Mouse (Mus musculus): ENCODE data around the gene Pacsin2. TPM values are rescaled to one million over a fixed set of nuclear protein-coding genes. Genes with fewer than 3 reads are reported as not detected.
"Not testable (repeated sequence)": the region's sequence is repeated elsewhere in the genome, so short reads cannot be mapped to it uniquely, and the experiment has no call there.

Pacsin2 gene
- polyA plus RNA-seq, 1 experiment, result 78.3 TPM

DNA sequence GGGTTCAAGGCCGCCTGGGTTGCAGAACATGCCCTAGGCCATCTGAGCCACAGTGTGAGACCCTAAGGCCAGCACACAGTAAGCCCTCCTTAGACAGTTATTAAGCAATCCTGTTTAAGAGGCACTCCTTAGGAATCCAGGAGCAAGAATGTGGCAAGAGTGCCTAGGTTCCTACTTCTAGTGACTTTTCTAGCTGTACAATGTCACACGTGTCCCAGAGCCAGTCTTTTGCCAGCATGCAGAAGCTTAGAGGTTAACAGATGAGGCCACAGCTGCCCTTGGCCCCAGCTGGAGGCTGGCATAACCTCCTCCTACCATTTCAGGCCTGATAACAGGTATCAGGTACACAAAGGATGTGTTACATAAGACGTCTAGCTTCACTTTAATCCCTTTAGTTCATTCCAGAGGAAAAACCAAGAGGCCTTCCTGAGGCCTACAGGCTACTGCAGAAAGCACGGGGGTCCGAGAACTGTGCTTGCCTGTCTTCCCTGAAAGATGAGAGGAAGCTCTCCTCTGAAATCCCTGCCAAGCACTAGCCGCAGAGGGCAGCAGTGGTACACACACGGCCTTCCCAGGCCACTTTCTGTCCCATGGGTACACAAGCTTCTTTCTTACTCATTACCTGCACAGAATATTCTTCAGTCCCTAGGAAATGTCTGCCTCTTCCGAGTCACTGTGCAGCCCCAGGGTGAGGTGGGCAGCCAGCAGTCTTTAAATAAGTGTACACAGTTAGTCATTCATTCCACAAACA is 55.5 kb downstream of the Pacsin2 start:
- no peaks in the 10 kb centered on the region for H3K9me3 ChIP-seq (replicated peaks; ENCODE audit: control insufficient read depth, insufficient read depth, low read length, poor library complexity, severe bottlenecking)
- H3K27ac ChIP-seq (ENCODE audit: insufficient read depth, low read length), result no peak overlapping the region
- H3K9ac ChIP-seq (ENCODE audit: low read depth, poor library complexity, severe bottlenecking), result no peak overlapping the region
- H3K36me3 ChIP-seq (ENCODE audit: control insufficient read depth, insufficient read depth, low read length, poor library complexity, severe bottlenecking), result no peaks in the 10 kb centered on the region
- no peak for TF ChIP-seq POLR2A (IDR thresholded peaks at IDR 0.05; ENCODE audit: insufficient read depth, low read length)
- TF ChIP-seq CTCF (IDR thresholded peaks at IDR 0.05; ENCODE audit: low read depth, low read length), result no peak
- no peak for TF ChIP-seq EP300 (IDR thresholded peaks at IDR 0.05; ENCODE audit: insufficient read depth, low read depth, low read length)
- H3K4me1 ChIP-seq (ENCODE audit: control insufficient read depth, insufficient read depth, low read length), result peaks cover 2% of the 10 kb centered on the region
- H3K27me3 ChIP-seq (ENCODE audit: control insufficient read depth, insufficient read depth, low read length, poor library complexity, severe bottlenecking), result no peaks in the 10 kb centered on the region
- H3K4me3 ChIP-seq (ENCODE audit: low read depth, low read length), result no peak overlapping the region

DNA sequence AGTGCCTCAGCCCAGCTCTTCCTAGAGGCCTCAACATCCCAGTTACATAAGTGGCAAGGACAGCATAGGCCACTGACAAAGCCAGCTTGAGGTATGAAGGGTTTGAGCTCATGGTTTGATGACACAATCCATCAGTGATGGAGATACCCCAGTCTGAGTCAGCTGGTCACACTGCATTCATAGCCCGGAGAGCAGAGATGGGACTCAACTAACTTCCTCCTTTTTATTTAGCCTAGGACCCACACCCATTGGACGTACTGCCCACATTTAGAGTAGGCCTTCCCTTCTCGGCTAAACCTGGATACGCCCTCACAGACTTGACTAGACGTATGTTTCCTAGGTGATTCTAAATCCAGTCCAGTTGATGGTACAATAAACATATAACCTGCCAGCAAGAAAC is 56.2 kb downstream of the Pacsin2 start:
- Histone ChIP-seq H3K9me3 (replicated peaks; ENCODE audit: control insufficient read depth, insufficient read depth, low read length, poor library complexity, severe bottlenecking) (no peaks in the 10 kb centered on the region), H3K4me3 (ENCODE audit: low read depth, low read length) (no peak overlapping the region), H3K4me1 (ENCODE audit: control insufficient read depth, insufficient read depth, low read length) (peaks cover 2% of the 10 kb centered on the region), H3K9ac (ENCODE audit: low read depth, poor library complexity, severe bottlenecking) (no peak overlapping the region), H3K36me3 (ENCODE audit: control insufficient read depth, insufficient read depth, low read length, poor library complexity, severe bottlenecking) (no peaks in the 10 kb centered on the region), H3K27ac (ENCODE audit: insufficient read depth, low read length) (no peak overlapping the region), H3K27me3 (ENCODE audit: control insufficient read depth, insufficient read depth, low read length, poor library complexity, severe bottlenecking) (no peaks in the 10 kb centered on the region)
- TF ChIP-seq CTCF (IDR thresholded peaks at IDR 0.05; ENCODE audit: low read depth, low read length), result no peak
- no peak for TF ChIP-seq POLR2A (IDR thresholded peaks at IDR 0.05; ENCODE audit: insufficient read depth, low read length)
- no peak for TF ChIP-seq EP300 (IDR thresholded peaks at IDR 0.05; ENCODE audit: insufficient read depth, low read depth, low read length)

DNA sequence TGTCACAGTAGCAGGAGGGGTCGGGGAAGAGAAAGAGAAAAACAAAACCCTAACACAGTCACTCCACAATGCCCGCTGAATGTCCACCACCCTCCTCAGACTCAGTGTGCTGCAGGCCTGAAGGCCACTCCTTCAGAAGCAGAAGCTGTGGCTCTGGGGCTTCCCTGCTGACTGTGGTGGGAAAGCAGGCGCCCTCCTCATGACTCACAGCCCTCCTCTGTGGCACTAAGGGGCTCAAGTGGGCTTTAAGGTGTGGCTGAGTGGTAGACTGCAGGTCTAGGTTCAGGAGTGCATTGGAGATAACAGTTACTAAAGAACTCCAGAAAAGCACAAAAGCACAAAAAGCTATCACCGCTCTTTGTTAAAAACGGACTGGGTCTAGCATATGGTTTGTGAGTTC is 56.9 kb downstream of the Pacsin2 start:
- Histone ChIP-seq H3K4me1 (ENCODE audit: control insufficient read depth, insufficient read depth, low read length) (peaks cover 2% of the 10 kb centered on the region), H3K4me3 (ENCODE audit: low read depth, low read length) (no peak overlapping the region), H3K27me3 (ENCODE audit: control insufficient read depth, insufficient read depth, low read length, poor library complexity, severe bottlenecking) (no peaks in the 10 kb centered on the region), H3K9me3 (replicated peaks; ENCODE audit: control insufficient read depth, insufficient read depth, low read length, poor library complexity, severe bottlenecking) (no peaks in the 10 kb centered on the region), H3K9ac (ENCODE audit: low read depth, poor library complexity, severe bottlenecking) (no peak overlapping the region), H3K27ac (ENCODE audit: insufficient read depth, low read length) (no peak overlapping the region), H3K36me3 (ENCODE audit: control insufficient read depth, insufficient read depth, low read length, poor library complexity, severe bottlenecking) (no peaks in the 10 kb centered on the region)
- TF ChIP-seq EP300 (IDR thresholded peaks at IDR 0.05; ENCODE audit: insufficient read depth, low read depth, low read length) (no peak), POLR2A (IDR thresholded peaks at IDR 0.05; ENCODE audit: insufficient read depth, low read length) (no peak), CTCF (IDR thresholded peaks at IDR 0.05; ENCODE audit: low read depth, low read length) (no peak)

DNA sequence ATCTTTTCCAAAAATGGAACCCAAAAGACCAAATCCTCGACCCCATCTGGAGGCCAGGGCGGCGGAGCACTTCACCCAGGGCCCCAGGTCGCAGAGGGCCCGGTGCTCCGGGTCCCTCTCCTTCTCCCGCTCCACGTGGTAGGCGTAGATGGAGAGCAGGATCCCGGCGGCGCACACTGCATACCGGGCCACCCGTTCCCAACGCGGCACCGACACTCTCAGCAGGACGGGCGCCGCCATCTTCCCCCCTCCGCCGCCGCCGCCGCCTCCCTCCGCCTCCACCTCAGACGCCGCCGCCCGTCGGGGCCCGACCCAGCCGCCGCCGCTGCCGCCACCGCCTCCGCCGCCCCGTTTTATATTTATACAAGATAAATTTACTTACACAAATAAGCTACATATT is 58.5 kb downstream of the Pacsin2 start:
- not testable (repeated sequence) for H3K36me3 ChIP-seq (ENCODE audit: control insufficient read depth, insufficient read depth, low read length, poor library complexity, severe bottlenecking); H3K9ac ChIP-seq (ENCODE audit: low read depth, poor library complexity, severe bottlenecking); H3K27me3 ChIP-seq (ENCODE audit: control insufficient read depth, insufficient read depth, low read length, poor library complexity, severe bottlenecking); H3K9me3 ChIP-seq (replicated peaks; ENCODE audit: control insufficient read depth, insufficient read depth, low read length, poor library complexity, severe bottlenecking); H3K4me1 ChIP-seq (ENCODE audit: control insufficient read depth, insufficient read depth, low read length); H3K27ac ChIP-seq (ENCODE audit: insufficient read depth, low read length)
- H3K4me3 ChIP-seq (ENCODE audit: low read depth, low read length), result peak overlapping the region; percentile 14; the same call in 1 of the 2 replicates

DNA sequence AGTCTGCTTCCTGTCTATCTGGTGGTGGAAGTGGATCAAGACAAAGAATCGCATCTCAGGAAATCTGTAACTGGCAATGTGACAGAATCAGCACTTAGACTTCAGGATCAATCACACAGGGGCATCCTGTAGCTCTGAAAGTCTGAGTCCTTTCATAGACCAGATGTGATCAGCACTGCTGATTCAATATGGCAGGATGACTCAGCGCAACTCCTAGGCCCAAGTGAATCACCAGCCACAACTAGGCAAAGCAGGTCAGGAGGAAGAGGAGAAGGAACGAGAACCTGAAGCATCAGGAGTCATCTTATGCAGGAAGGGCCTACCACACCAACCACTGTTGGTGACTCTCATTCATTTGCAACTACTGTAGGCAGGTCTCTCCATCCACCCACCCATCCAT is 60.4 kb downstream of the Pacsin2 start:
- Histone ChIP-seq H3K4me3 (ENCODE audit: low read depth, low read length) (no peak overlapping the region), H3K9me3 (replicated peaks; ENCODE audit: control insufficient read depth, insufficient read depth, low read length, poor library complexity, severe bottlenecking) (no peaks in the 10 kb centered on the region), H3K4me1 (ENCODE audit: control insufficient read depth, insufficient read depth, low read length) (peaks cover 2% of the 10 kb centered on the region), H3K27me3 (ENCODE audit: control insufficient read depth, insufficient read depth, low read length, poor library complexity, severe bottlenecking) (no peaks in the 10 kb centered on the region), H3K27ac (ENCODE audit: insufficient read depth, low read length) (no peak overlapping the region), H3K9ac (ENCODE audit: low read depth, poor library complexity, severe bottlenecking) (no peak overlapping the region), H3K36me3 (ENCODE audit: control insufficient read depth, insufficient read depth, low read length, poor library complexity, severe bottlenecking) (no peaks in the 10 kb centered on the region)
- no peak for TF ChIP-seq EP300 (IDR thresholded peaks at IDR 0.05; ENCODE audit: insufficient read depth, low read depth, low read length)
- TF ChIP-seq CTCF (IDR thresholded peaks at IDR 0.05; ENCODE audit: low read depth, low read length), result no peak
- no peak for TF ChIP-seq POLR2A (IDR thresholded peaks at IDR 0.05; ENCODE audit: insufficient read depth, low read length)

DNA sequence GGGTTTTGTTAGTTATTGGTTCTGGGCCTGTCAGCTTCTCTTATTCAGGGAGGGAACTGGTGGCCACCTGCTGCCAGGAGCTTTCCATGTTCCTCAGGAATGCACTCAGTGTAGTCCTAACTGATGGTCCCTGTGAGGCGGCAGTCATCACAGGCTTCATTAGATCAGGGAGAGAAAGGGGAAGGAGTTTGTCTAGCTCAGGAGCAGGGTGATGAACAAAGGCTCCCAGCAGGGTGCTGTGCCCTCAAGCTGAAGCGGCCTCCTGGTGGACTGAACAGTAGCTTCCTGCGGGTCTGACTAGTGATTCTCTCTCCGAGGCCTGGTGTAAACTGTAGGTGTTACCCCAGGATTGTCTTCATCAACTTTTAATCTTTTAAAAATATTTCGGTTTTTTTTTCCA is 61.4 kb downstream of the Pacsin2 start:
- H3K36me3 ChIP-seq (ENCODE audit: control insufficient read depth, insufficient read depth, low read length, poor library complexity, severe bottlenecking), result no peaks in the 10 kb centered on the region
- TF ChIP-seq EP300 (IDR thresholded peaks at IDR 0.05; ENCODE audit: insufficient read depth, low read depth, low read length) (no peak), CTCF (IDR thresholded peaks at IDR 0.05; ENCODE audit: low read depth, low read length) (no peak), POLR2A (IDR thresholded peaks at IDR 0.05; ENCODE audit: insufficient read depth, low read length) (no peak)

More for the DNA sequence above, 61.4 kb downstream of the Pacsin2 start:
- no peaks in the 10 kb centered on the region for H3K27me3 ChIP-seq (ENCODE audit: control insufficient read depth, insufficient read depth, low read length, poor library complexity, severe bottlenecking)
- H3K4me1 ChIP-seq (ENCODE audit: control insufficient read depth, insufficient read depth, low read length), result peaks cover 2% of the 10 kb centered on the region
- no peak overlapping the region for H3K27ac ChIP-seq (ENCODE audit: insufficient read depth, low read length)
- no peak overlapping the region for H3K4me3 ChIP-seq (ENCODE audit: low read depth, low read length)
- H3K9me3 ChIP-seq (replicated peaks; ENCODE audit: control insufficient read depth, insufficient read depth, low read length, poor library complexity, severe bottlenecking), result no peaks in the 10 kb centered on the region
- H3K9ac ChIP-seq (ENCODE audit: low read depth, poor library complexity, severe bottlenecking), result no peak overlapping the region
